Mouse (Mus musculus) liver, embryonic 16.5 days (tissue): ENCODE results near the gene Plekhj1. TPM values are rescaled to one million over a fixed set of nuclear protein-coding genes. Genes with fewer than 3 reads are reported as not detected.
A peak's percentile ranks its signal among the peaks of the same experiment; 100 is the strongest.

Experiments used
- ATAC-seq: fragments of 200-750 bp; cut with Nextera tagmentation; 2 replicates; pipeline ENCODE4 v1.8.0; 2017; ENCODE audit warnings: low read depth, mild to moderate bottlenecking, moderate number of reproducible peaks, moderate library complexity
- H3K27ac ChIP-seq: fragments of 300-500 bp; sonication (generic); 2 replicates; pipeline ENCODE4 v1.5.1; 2014; ENCODE audit warnings: mild to moderate bottlenecking, low read length
- H3K27me3 ChIP-seq: fragments of 300-500 bp; sonication (generic); 2 replicates; pipeline ENCODE4 v1.6.1; 2014; ENCODE audit warnings: low read depth, low read length, mixed read lengths; ENCODE audit not compliant: control insufficient read depth, insufficient read depth
- H3K36me3 ChIP-seq: fragments of 300-500 bp; sonication (generic); 2 replicates; pipeline ENCODE4 v1.6.1; 2014; ENCODE audit warnings: mild to moderate bottlenecking; ENCODE audit not compliant: control insufficient read depth, insufficient read depth
- H3K4me1 ChIP-seq: fragments of 300-500 bp; sonication (generic); 2 replicates; pipeline ENCODE4 v1.6.1; 2014; ENCODE audit warnings: low read depth, low read length, mixed read lengths; ENCODE audit not compliant: control insufficient read depth
- H3K4me2 ChIP-seq: fragments of 300-500 bp; sonication (generic); 2 replicates; pipeline ENCODE4 v1.6.1; 2014; ENCODE audit warnings: low read depth, low read length, mixed read lengths
- H3K4me3 ChIP-seq: fragments of 300-500 bp; sonication (generic); 2 replicates; pipeline ENCODE4 v1.5.1; 2014; ENCODE audit warnings: low read depth, mild to moderate bottlenecking, low read length
- H3K9ac ChIP-seq: fragments of 300-500 bp; sonication (generic); 2 replicates; pipeline ENCODE4 v1.6.1; 2014; ENCODE audit warnings: low read depth, low read length
- H3K9me3 ChIP-seq: fragments of 300-500 bp; sonication (generic); replicated peaks from 2 replicates; pipeline ENCODE4 v1.6.1; 2016; ENCODE audit warnings: low read length; ENCODE audit not compliant: control insufficient read depth
- WGBS: fragments of 180-500 bp; shearing (Covaris S2); extraction: QIAGEN DNeasy Blood & Tissue Kit; methylation state at CpG from one replicate; pipeline ENCODE4 v1.1.7; 2014; ENCODE audit not compliant: insufficient replicate concordance; 5-methylcytosine and 5-hydroxymethylcytosine counted together
- polyA plus RNA-seq: library from polyadenylated mRNA; unstranded; fragments of >200 nt; fragmentation: Nextera tagmentation; extraction: Ambion mirVana; gene quantifications from 2 replicates; pipeline ENCODE4 v1.2.1, GENCODE M21; 2015

Plekhj1 gene
- polyA plus RNA-seq, 1 experiment from 2014 or later = 61.4 TPM

DNA sequence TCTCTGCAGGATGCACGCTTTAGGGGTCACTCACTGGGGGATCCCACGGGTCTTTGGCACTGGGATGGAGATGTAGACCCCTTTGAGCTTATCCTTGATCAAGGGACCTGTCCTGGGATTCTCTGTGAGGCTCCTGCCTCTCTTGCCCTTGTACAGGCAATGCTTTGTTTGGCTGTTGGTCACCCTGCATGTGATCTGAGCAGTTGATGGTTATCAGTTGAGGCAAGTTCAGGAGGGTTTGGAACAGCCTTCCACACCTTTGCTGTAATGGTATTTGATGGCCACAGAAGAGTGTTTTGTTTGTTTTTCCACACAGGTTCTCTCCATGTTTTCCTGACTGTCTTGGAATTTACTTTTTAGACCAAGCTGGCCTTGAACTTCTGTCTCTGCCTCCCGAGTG is 36.6 kb downstream of the Plekhj1 start:
- H3K27me3 ChIP-seq = no peaks in the 10 kb centered on the region
- no peak overlapping the region for H3K27ac ChIP-seq
- peaks cover 38% of the 10 kb centered on the region for H3K4me1 ChIP-seq
- no peak overlapping the region for H3K9ac ChIP-seq
- H3K9me3 ChIP-seq = no peaks in the 10 kb centered on the region
- 55% methylated on average over 3 of the region's 3 CpGs for WGBS
- H3K4me3 ChIP-seq = no peak overlapping the region
- no peak overlapping the region for H3K4me2 ChIP-seq
- peaks cover 18% of the 10 kb centered on the region for H3K36me3 ChIP-seq
- ATAC-seq = no peak

DNA sequence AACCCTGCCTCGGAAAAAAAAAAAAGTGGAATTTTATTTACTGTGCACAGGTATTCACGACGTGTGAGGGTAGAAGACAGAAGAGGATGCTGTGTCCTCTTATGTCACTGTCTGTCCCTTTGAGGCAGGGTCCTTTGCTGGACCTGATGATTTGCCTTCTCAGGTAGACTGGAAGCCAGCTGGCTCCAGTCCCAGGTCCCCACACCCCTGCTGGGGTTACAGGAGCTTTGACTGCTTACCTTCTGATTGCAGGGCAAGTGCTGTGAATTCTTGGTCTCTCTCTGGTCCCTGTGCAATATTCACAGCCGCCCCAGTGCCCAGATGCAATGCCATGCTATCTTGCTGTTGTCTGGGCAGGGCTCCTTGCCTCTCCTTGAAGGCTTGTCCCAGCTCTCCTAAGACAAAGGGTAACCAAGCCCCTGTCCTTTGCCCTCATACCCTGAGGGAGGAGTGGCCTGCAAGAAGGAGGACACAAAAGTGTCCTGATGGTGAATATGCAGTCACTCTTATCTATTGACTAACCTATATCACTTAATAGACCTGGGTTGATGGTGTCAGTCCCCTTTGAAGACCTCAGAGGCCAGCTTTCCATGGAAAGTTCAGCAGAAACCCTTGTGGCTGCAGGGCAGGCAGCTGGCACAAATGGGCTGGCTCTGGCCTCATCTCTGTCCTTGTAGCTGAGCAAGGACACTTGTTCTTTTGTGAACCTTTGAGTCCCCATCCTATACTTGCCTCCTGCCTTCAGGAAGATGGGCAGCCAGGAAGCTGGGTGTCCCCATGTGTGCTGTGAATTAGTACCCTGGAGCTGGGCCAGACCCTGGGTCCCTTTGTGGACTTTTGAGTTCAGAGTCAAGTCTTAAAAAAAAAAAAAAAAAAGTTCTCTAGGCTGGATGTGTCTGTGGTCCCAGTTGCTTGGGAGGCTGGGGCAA is 37.6 kb downstream of the Plekhj1 start:
- Histone ChIP-seq H3K9ac (no peak overlapping the region), H3K4me2 (no peak overlapping the region), H3K4me1 (peaks cover 48% of the 10 kb centered on the region), H3K27ac (no peak overlapping the region), H3K36me3 (peaks cover 10% of the 10 kb centered on the region; the same call in 1 of the 2 replicates), H3K27me3 (no peaks in the 10 kb centered on the region), H3K9me3 (no peaks in the 10 kb centered on the region), H3K4me3 (no peak overlapping the region)
- 72% methylated on average over 4 of the region's 4 CpGs for WGBS
- ATAC-seq = no peak

DNA sequence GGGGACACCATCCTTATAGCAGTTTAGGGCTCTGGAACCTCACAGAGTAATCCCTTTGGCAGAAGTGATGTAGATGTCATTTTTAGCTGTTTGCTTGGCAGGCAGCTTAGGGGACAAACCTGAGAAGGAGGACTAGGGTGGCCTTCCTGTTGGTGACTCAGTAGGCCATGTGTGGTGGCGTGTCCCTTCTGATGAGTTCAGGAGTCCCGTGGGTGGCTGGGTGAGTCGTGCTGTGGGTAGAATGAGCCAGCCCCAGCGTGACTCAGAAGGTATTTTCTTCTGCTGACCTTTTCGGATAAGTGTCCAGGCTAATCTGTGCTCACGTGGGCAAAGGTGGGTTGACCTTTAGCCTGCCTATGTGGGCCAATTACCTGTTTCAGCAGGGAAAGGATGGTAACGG is 39.8 kb downstream of the Plekhj1 start:
- Histone ChIP-seq H3K9me3 (no peaks in the 10 kb centered on the region), H3K36me3 (no peaks in the 10 kb centered on the region), H3K4me2 (no peak overlapping the region), H3K27ac (no peak overlapping the region), H3K27me3 (no peaks in the 10 kb centered on the region), H3K4me1 (peaks cover 48% of the 10 kb centered on the region), H3K4me3 (no peak overlapping the region), H3K9ac (no peak overlapping the region)
- no peak for ATAC-seq
- 65% methylated on average over 7 of the region's 7 CpGs for WGBS

DNA sequence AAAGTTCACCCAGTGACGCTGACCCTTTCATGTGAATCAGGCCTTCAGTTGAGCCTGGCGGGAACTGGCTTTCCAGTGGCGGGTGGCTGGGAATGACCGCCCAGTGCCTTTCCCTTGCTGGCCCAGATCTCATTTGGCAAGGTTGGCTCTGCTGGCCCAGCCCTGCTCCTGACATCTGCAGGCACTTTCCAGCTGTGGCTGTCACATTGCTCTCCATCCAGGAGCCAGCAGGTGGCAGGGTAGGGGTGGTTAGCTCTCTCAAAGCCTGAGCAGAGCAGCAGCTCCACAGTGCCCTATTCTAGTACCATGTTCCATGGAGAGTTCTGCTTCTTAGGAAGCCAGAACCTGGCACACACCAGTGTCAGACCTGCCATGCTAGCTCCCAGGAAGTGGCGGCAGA is 40.7 kb downstream of the Plekhj1 start:
- no peaks in the 10 kb centered on the region for H3K36me3 ChIP-seq
- no peak overlapping the region for H3K4me3 ChIP-seq
- no peak for ATAC-seq
- WGBS = 49% methylated on average over 5 of the region's 5 CpGs
- no peak overlapping the region for H3K9ac ChIP-seq
- H3K27me3 ChIP-seq = no peaks in the 10 kb centered on the region
- H3K9me3 ChIP-seq = no peaks in the 10 kb centered on the region
- 0 out of 2 replicates have a peak overlapping the region, but pooled peaks have one; percentile 76 for H3K4me2 ChIP-seq
- peaks cover 49% of the 10 kb centered on the region for H3K4me1 ChIP-seq
- no peak overlapping the region for H3K27ac ChIP-seq

DNA sequence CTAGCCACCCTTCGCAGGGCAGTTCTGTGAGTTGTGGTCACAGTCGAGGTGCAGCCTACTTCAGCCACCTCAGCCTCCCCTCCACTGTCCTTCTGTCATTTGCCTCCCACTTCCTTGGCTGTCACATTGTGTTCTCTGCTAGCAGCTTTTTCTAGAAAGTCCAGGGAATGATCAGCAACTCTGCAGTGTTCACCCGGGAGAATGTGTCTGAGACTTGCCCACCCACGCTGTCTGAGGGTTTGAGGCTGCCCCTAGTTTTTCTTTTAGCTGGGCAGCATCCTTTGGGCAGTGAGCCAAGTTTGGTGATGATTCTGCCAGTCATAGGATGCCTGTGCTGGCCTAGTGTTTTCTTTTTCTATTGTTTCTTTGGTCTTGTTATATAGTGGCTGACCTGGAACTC is 41.5 kb downstream of the Plekhj1 start:
- peaks cover 57% of the 10 kb centered on the region for H3K4me1 ChIP-seq
- no peak overlapping the region for H3K27ac ChIP-seq
- H3K27me3 ChIP-seq = no peaks in the 10 kb centered on the region
- peak overlapping the region; percentile 97 for H3K4me3 ChIP-seq
- H3K4me2 ChIP-seq = peak overlapping the region; percentile 76
- H3K9ac ChIP-seq = peak overlapping the region; percentile 94
- H3K36me3 ChIP-seq = no peaks in the 10 kb centered on the region
- ATAC-seq = no peak
- H3K9me3 ChIP-seq = no peaks in the 10 kb centered on the region
- 53% methylated on average over 4 of the region's 4 CpGs for WGBS

DNA sequence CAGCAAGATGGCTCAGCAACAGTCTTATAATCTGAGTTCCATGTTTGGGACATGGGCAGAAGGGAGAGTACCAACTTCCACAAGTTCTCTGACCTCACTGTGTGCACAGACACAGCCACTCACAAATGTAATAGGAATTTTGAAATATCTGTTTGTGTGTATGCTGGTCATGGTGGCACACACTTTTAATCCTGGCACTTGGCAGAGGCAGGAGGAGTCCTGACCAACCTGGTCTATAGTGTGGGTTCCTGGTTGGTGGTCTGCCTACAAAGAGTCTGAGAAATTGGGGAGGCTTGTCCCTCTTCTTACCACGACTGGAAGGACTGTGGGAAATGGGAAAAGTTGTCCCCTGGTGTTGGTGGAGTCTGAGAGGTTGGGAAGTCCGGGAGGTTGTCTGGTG is 41.9 kb downstream of the Plekhj1 start:
- H3K9me3 ChIP-seq = no peaks in the 10 kb centered on the region
- H3K4me1 ChIP-seq = peaks cover 59% of the 10 kb centered on the region
- H3K36me3 ChIP-seq = no peaks in the 10 kb centered on the region
- H3K27ac ChIP-seq = no peak overlapping the region; the same call in 1 of the 2 replicates
- 47% methylated on average over 2 of the region's 2 CpGs for WGBS
- no peak for ATAC-seq
- no peaks in the 10 kb centered on the region for H3K27me3 ChIP-seq
- H3K4me3 ChIP-seq = peak overlapping the region; percentile 97
- peak overlapping the region; percentile 94 for H3K9ac ChIP-seq
- peak overlapping the region; percentile 76 for H3K4me2 ChIP-seq

DNA sequence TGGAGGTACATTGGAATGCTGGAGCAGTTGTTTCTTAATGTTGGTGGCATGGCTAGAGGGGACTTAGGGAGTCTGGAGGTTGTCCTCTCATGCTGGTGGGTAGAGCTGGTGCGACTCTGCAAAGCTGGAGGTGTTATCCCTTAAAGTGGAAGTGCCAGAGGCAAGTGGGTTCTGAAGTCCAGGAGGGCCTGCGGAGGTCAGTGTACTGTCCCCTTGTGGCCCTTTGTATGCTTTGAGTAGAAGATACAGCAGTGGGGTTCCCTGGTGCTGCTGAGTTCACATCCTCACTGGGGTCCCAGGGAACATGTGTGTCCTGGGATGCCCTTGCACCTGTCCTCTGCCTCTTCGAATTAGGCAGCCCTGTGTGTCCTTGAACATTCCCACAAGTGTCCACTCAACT is 42.3 kb downstream of the Plekhj1 start:
- Histone ChIP-seq H3K4me1 (peaks cover 62% of the 10 kb centered on the region), H3K27ac (peak overlapping the region; percentile 17), H3K36me3 (no peaks in the 10 kb centered on the region), H3K4me3 (peak overlapping the region; percentile 97), H3K4me2 (peak overlapping the region; percentile 76), H3K9ac (peak overlapping the region; percentile 94), H3K9me3 (no peaks in the 10 kb centered on the region), H3K27me3 (no peaks in the 10 kb centered on the region)
- no peak for ATAC-seq
- WGBS = 28% methylated on average over 3 of the region's 3 CpGs

DNA sequence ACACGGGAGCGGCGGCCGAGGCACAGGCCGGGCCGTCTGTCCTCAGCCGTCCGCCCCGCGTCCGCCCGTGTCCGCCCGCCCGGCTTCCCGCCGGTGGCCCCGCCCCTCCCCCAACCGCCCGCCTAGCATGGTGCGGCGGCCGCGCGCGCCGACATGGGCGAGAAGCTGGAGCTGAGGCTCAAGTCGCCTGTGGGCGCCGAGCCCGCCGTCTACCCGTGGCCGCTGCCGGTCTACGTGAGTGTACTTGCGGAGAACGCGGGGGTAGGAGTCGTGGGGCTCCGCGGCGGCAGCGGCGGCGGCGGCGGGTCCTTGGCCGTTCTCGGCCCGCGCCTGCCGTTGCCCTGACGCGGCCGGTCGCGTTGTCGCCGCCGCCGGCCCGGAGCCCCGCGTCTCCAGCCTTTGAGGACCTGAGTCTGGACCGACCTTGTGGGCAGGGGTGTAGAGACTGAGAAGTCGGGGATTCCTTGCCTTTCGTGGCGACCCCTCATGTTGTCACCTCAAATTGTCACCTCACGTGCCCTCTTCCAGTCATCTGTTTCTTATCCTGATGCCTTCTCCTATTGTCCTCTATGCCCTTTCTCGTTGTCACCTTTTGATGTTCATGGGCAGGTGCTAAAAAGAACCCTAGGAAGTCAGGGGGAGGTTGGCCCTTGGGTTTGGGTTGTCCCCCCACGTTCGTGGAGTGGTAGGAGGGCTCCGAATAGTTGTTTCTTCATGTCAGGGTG is 43.0 kb downstream of the Plekhj1 start:
- Histone ChIP-seq H3K36me3 (no peaks in the 10 kb centered on the region), H3K27ac (peak overlapping the region; percentile 82), H3K4me1 (peaks cover 56% of the 10 kb centered on the region), H3K9me3 (no peaks in the 10 kb centered on the region), H3K4me3 (peak overlapping the region; percentile 97), H3K27me3 (no peaks in the 10 kb centered on the region), H3K9ac (peak overlapping the region; percentile 94), H3K4me2 (peak overlapping the region; percentile 76)
- WGBS = under 1% methylated on average over 64 of the region's 75 CpGs
- peak; percentile 55 for ATAC-seq
